Mouse (Mus musculus): Measurements from ENCODE around the gene Skap2. TPM values are rescaled to one million over a fixed set of nuclear protein-coding genes. Genes with fewer than 3 reads are reported as not detected.

The Skap2 gene
- total RNA-seq, 2 experiments from 2014 or later, result 14.1 to 15.7 TPM

DNA sequence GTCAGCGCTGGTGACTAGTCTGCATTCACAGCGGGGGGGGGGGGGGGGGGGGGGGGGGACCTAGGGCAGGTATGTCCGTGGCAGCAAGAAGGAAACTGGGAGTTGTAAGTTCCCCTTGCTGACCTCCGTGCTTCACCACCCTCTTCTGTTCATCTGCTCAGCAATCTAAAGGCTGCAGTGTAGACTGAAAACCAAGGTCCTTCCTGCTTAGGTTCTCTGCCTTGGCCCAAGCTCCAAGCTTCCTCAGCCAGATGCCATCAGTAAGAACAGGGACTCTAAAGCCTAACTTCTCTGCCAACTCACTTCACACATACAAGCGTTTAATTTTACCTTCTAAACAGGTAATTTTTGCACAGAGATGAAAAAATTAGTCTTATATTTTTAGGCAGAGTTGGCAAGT, 10.0 kb upstream of the Skap2 start:
- no peak overlapping the region for H3K27ac ChIP-seq
- no peak for TF ChIP-seq CTCF (conservative IDR thresholded peaks at IDR 0.05)
- no peak overlapping the region for H3K4me3 ChIP-seq
- DNase-seq (ENCODE audit: low spot score in 2 of 2), result no peak

DNA sequence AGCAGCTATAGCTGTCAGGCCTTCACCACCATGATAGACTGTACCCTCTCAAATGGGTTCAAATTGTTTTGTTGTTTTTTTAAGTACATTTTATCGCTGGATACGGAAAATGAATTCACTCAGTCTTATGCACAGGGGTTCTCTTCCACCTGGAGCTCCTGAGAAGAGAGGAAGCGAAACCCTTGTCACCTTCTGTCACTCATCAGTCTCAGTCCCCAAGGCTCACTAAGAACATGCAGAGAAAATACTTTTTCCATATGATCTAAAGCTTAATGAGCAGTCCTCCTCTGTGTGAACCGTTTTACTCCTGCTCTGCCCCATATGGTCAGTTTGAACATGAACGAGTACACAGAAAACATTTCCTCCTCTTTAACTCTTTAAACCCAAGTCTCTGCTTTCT, 7.9 kb upstream of the Skap2 start:
- TF ChIP-seq CTCF (conservative IDR thresholded peaks at IDR 0.05), result no peak

DNA sequence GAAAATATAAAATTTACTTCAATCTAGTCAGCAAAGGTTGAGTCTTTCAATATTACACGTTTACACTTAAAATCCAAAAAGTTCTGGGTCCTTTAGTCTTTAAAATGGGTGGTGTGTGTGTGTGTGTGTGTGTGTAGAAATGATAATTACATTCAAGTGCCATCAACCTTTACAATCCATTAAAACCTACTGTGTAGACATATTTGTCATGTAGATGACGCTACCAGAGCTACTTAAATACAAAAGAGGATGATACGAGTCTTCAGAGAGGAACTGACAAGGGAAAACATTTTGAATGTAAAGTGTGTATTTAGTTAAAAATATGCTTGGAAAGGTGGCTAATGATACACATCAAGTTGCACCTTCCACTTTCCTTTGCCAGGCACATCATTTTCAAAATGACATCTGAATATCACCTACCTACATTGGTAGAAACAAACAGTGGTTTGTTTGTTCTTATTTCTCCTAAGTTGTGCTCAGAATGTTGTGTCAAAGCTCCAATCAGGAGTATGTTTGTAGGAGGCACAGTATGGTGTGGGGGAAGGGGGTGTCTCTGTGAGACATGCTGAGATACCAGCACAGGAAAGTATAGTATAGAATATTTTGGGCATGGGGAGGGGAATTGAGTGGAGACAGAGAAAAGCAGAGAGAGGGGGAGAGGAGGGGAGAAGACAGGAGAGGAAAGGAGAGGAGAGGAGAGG, 1.0 kb upstream of the Skap2 start:
- no peak for DNase-seq (ENCODE audit: low spot score in 2 of 2)
- no peak for TF ChIP-seq CTCF (conservative IDR thresholded peaks at IDR 0.05)
- Histone ChIP-seq H3K27ac (no peak overlapping the region), H3K4me3 (peak overlapping the region; percentile 61)

More for the DNA sequence above, 7.9 kb upstream of the Skap2 start:
- H3K27ac ChIP-seq, result no peak overlapping the region
- DNase-seq (ENCODE audit: low spot score in 2 of 2), result no peak
- H3K4me3 ChIP-seq, result no peak overlapping the region

DNA sequence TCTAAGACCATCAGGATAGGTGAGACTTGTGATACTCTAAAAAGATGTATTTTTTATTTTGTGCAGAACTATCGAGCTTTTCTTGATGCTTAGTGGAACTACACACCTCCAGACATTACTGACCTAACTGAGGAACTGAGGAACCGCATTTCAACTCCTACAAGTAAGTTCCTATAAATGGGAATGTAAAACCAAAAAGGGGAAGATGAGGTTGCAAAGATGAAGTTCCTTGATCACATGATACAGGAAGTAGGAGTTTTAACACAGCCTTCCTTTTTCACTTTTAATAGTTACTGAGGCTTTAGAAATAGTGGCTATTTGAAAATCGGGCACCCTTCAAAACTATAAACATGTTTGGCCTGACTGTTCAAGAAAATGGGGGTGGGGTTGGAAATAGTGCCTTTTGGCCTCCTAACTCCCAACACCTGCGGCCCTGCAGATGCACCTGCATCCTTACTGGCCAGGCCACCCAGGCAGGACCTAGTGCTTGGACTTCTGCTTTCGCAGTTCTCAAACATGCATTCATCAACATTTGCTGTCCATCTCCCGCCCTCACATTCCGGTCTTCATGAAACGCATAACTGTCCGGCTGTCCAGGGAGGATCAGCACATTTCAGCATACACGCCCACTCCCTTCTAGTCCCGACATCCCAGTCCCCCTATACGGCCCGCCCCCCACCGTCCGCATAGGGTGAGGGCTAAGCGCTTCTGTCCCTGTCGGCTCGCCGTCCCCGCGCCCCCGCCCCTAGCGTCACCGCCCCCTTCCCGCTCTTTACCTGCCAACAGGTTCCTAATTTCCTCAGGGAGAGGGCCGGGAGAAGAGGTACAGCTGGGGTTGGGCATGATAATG, 565 bp downstream of the Skap2 start:
- peak in 1 of 2 experiments; percentile 11 for DNase-seq (ENCODE audit: low spot score in 2 of 2)
- H3K4me3 ChIP-seq, result peak overlapping the region; percentile 61
- peak overlapping the region; percentile 64 for H3K27ac ChIP-seq
- TF ChIP-seq CTCF (conservative IDR thresholded peaks at IDR 0.05), result no peak

DNA sequence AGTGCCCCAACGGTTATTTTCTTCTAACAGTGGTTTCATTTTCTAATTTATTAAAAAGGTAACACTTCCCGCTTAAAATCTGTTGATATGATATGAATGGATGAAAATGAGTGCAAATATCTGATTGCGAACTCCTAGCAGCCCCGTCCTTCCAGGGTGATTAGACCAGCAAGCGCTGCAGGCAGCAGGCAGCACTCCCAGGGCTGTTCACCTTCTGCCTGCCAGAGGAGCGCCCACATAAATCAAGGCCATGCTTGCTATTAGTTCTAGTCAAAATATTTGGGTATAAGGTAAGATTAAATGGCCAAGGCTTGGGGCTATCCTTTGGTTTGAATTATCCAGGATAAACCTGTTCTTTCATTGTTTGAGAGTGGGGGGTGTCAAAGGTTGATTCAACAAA, 3.0 kb downstream of the Skap2 start:
- Histone ChIP-seq H3K27ac (no peak overlapping the region), H3K4me3 (no peak overlapping the region)
- no peak for TF ChIP-seq CTCF (conservative IDR thresholded peaks at IDR 0.05)
- no peak for DNase-seq (ENCODE audit: low spot score in 2 of 2)

DNA sequence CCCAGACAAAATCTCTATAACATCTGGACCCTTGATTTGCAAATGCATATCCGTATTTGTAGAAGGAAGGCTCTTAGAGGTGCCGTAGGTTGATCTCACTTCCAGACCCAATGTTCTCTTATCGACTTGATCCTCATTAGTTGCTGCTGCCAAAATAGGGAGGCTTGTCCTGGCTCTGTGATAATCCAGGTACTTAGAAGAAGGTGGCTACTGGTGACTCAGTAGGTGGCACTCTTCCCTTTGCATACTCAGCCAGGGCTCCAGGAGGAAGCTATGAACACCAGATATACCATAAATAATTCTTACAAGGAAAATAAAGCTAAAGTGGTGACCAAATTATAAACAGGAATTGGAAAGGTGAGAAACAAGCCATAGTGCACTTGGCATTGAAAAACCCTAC, 3.6 kb downstream of the Skap2 start:
- H3K4me3 ChIP-seq, result no peak overlapping the region
- DNase-seq (ENCODE audit: low spot score in 2 of 2), result no peak
- TF ChIP-seq CTCF (conservative IDR thresholded peaks at IDR 0.05), result no peak; the same call in 1 of the 2 replicates
- H3K27ac ChIP-seq, result no peak overlapping the region

DNA sequence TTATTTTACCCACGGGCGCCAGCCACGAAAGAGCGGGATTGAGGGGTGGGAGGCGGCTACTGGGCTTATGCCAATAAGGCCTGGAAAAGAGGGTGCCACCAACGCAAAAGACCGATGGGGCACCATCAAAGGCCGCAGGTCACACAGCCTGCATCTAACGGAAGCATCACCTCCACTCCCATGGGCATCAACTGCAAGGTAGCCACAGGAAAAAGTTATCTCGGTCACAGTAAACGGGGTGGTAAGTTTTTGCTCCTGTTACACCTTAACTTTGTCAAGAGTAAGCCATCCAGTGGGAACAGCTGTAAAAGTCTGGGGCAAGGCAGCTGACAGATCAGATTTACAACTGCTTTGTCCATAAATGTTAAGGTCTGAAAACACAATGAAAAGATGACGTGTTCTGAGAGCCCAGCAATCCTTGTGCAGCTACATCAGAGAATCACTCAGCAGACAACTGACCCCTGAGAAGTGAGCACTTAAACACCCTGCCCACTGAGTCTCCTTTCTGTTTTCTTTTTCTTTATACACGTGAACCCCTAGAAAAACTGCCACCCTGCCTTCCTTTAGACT, 5.6 kb downstream of the Skap2 start:
- no peak for TF ChIP-seq CTCF (conservative IDR thresholded peaks at IDR 0.05)
- no peak for DNase-seq (ENCODE audit: low spot score in 2 of 2)
- Histone ChIP-seq H3K27ac (no peak overlapping the region), H3K4me3 (no peak overlapping the region)

DNA sequence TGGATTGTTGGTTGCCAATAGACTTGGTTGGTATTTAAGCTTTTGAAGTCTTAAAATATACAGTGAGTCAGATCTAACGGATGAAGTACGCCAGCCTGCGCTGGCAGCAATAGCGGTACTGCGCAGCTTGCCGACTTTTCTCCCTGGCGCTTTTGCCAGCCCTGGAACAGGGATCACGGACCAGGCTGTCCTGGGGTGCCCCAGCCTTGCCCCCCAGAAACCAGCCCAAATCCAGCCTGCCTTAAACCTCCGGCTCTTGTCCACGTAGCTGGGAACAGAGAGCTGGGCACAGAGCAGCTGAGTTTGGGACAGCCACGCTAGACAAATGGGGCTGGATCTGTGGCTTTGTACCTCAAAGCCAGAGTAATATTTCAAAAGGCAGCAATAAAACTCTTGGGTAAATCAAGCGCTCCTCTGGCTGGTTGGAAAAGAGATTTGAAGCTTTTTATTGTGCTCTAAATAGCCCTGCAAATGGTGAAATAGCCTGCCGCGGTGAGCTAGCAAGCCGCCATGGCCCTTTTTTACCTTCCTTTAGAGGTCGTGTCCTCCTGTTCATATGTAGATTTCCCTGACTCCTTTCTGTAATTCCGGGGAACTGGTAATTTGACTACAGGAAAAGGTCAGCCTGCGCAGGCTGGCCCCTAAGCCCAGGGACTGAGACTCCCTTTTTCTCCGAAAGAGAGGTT, 6.2 kb downstream of the Skap2 start:
- H3K27ac ChIP-seq, result no peak overlapping the region
- no peak for TF ChIP-seq CTCF (conservative IDR thresholded peaks at IDR 0.05)
- DNase-seq (ENCODE audit: low spot score in 2 of 2), result peak; percentile 11 to 24
- peak overlapping the region; percentile 17; the same call in 1 of the 2 replicates for H3K4me3 ChIP-seq

DNA sequence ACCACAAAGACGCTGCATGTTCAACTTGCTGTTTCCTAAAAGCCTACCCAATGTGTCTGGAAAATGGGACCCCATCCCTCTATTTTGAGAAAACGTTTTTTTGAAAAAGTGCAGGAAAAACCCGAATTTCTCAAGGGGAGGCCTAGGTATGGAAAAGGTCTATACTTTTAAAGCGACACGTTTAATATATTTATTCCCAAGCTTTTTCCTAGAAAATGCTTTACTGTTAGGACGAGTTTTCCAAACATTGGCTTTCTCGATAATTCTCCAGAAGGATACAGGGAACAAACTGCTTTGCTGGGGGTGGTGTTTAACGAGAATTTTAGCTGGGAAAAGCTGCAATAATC, 6.8 kb downstream of the Skap2 start:
- H3K4me3 ChIP-seq, result no peak overlapping the region
- no peak for TF ChIP-seq CTCF (conservative IDR thresholded peaks at IDR 0.05)
- DNase-seq (ENCODE audit: low spot score in 2 of 2), result no peak
- H3K27ac ChIP-seq, result no peak overlapping the region

DNA sequence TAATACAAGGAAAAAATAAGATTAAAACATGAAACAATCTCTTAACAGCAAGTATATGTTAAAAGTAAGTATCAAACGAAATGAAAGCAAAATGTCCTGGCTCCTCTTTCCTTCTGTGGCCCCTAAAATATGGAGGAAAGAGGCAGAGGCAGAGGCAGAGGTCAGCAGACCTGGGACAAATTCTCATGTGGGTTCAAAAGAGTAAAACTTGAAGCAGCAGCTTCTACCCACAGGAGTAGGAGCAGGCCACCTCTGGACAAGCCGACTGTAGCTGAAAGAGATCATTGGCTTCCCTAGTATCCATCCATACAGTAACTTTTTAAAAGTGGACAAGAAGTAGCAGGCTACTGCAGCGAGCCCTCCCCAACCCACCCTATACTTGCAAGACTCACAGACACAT, 7.4 kb downstream of the Skap2 start:
- no peak for TF ChIP-seq CTCF (conservative IDR thresholded peaks at IDR 0.05)
- no peak overlapping the region for H3K27ac ChIP-seq
- no peak overlapping the region for H3K4me3 ChIP-seq
- no peak for DNase-seq (ENCODE audit: low spot score in 2 of 2)

DNA sequence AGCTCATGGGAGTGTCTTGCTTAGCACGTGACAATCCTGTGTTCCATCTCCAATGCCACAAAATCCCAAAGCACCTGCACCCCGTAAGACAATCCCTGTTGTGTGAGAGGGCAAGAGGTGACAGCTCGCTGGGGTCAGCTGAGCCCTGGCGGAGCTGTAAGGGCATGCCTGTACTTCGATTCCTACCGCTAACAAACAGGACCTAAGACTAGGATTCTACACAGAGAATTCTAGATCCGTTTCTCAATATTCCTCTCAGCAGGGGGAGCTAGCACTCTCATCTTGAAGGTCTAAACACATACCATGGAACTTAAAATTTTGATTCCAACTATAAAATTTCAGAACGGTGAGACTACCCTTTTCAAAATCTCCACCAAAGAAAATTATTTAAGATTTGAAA, 9.7 kb downstream of the Skap2 start:
- TF ChIP-seq CTCF (conservative IDR thresholded peaks at IDR 0.05), result peak; percentile 76
- Histone ChIP-seq H3K4me3 (no peak overlapping the region), H3K27ac (no peak overlapping the region)
- DNase-seq (ENCODE audit: low spot score in 2 of 2), result peak; percentile 20 to 21

DNA sequence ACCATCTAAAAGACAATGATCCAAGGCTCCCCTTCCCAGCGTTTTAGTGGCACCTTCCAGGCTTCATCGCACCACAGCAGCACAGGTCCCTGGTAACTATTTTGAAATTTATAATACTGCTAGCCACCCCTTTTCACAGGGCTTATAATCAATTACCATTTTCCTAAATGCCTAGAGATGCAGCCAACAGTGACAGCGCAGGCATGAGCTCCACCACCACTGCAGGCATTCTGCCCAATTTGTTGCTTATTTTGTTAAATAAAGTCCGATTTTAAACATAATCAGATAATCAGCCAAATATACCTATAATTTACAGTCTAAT, 13.2 kb downstream of the Skap2 start:
- no peak overlapping the region for H3K27ac ChIP-seq

More for the DNA sequence above, 13.2 kb downstream of the Skap2 start:
- no peak overlapping the region for H3K4me3 ChIP-seq
- no peak for TF ChIP-seq CTCF (conservative IDR thresholded peaks at IDR 0.05)
- DNase-seq (ENCODE audit: low spot score in 2 of 2), result no peak

Measured in layer of hippocampus, adult 2 months (tissue).